Mouse (Mus musculus) cortical plate, adult 2 months (tissue): Measurements from ENCODE around the gene P3h1. TPM values are rescaled to one million over a fixed set of nuclear protein-coding genes. Genes with fewer than 3 reads are reported as not detected.
A peak's percentile ranks its signal among the peaks of the same experiment; 100 is the strongest.

ENCODE experiments used
- H3K27ac ChIP-seq: fragments of 200-500 bp; 2 replicates; pipeline ENCODE4 v1.5.1; 2012; ENCODE audit warnings: low read length, control low read depth, inconsistent platforms; ENCODE audit not compliant: insufficient read depth
- H3K4me1 ChIP-seq: fragments of 200-500 bp; 2 replicates; pipeline ENCODE4 v1.6.1; 2011; ENCODE audit warnings: low read length; ENCODE audit not compliant: control insufficient read depth, insufficient read depth
- H3K4me3 ChIP-seq: fragments of 200-500 bp; 2 replicates; pipeline ENCODE4 v1.5.1; 2011; ENCODE audit warnings: mild to moderate bottlenecking, low read length, control low read depth; ENCODE audit not compliant: insufficient read depth
- CTCF ChIP-seq: fragments of 200-500 bp; IDR thresholded peaks from 2 replicates; pipeline ENCODE4 v1.5.1; 2011; ENCODE audit warnings: mild to moderate bottlenecking, control low read depth, low read length; ENCODE audit not compliant: insufficient read depth; ENCODE audit errors: extremely low read depth
- POLR2A ChIP-seq: fragments of 200-500 bp; IDR thresholded peaks from 2 replicates; pipeline ENCODE4 v1.6.1; 2011; ENCODE audit warnings: mild to moderate bottlenecking, low read length, control low read depth; ENCODE audit not compliant: insufficient read depth; ENCODE audit errors: extremely low read depth
- polyA plus RNA-seq: library from polyadenylated mRNA; depleted of rRNA; stranded (reverse); fragments of >200 nt; gene quantifications from 2 replicates; pipeline ENCODE4 v1.2.3, GENCODE M21; 2012; rRNA removed

P3h1 gene
- polyA plus RNA-seq, 1 experiment = 10.8 TPM

GRCm38 (mm10) chr4:119291921-119292320 is 59.2 kb downstream of the P3h1 start:
- no peak for TF ChIP-seq CTCF
- no peak for TF ChIP-seq POLR2A
- Histone ChIP-seq H3K4me3 (peak overlapping the region; percentile 87; the same call in 1 of the 2 replicates), H3K4me1 (peaks cover 5% of the 10 kb centered on the region; the same call in 1 of the 2 replicates), H3K27ac (no peak overlapping the region)

GRCm38 (mm10) chr4:119292771-119293573 is 60.3 kb downstream of the P3h1 start:
- peak overlapping the region; percentile 87 for H3K4me3 ChIP-seq
- no peak overlapping the region for H3K27ac ChIP-seq
- peaks cover 5% of the 10 kb centered on the region; the same call in 1 of the 2 replicates for H3K4me1 ChIP-seq
- TF ChIP-seq POLR2A = no peak
- TF ChIP-seq CTCF = no peak

- TF ChIP-seq POLR2A (no peak), CTCF (no peak)
- peaks cover 5% of the 10 kb centered on the region; the same call in 1 of the 2 replicates for H3K4me1 ChIP-seq
- no peak overlapping the region for H3K27ac ChIP-seq
- peak overlapping the region; percentile 87 for H3K4me3 ChIP-seq
Measured at GRCm38 (mm10) chr4:119293574-119294258, 61.0 kb downstream of the P3h1 start.

GRCm38 (mm10) chr4:119294415-119295133 is 61.9 kb downstream of the P3h1 start, which contains the start of gene Ybx1:
Gene Ybx1 (minus strand): TSS chr4:119294604.
- Histone ChIP-seq H3K27ac (peak within 1 kb of the TSS; percentile 88), H3K4me3 (peak within 1 kb of the TSS; percentile 87), H3K4me1 (peaks cover 3% of the 10 kb centered on the region; the same call in 1 of the 2 replicates)
- no peak for TF ChIP-seq CTCF
- peak; percentile 82; the same call in 1 of the 2 replicates for TF ChIP-seq POLR2A

- no peak for TF ChIP-seq POLR2A
- TF ChIP-seq CTCF = no peak
Measured at GRCm38 (mm10) chr4:119295134-119295453, 62.4 kb downstream of the P3h1 start.

GRCm38 (mm10) chr4:119297361-119297760 is 64.6 kb downstream of the P3h1 start:
- H3K4me3 ChIP-seq = no peak overlapping the region
- TF ChIP-seq POLR2A (no peak), CTCF (no peak)
- H3K4me1 ChIP-seq = peaks cover 3% of the 10 kb centered on the region; the same call in 1 of the 2 replicates
- H3K27ac ChIP-seq = no peak overlapping the region

More at GRCm38 (mm10) chr4:119295134-119295453, 62.4 kb downstream of the P3h1 start:
- H3K27ac ChIP-seq = peak overlapping the region; percentile 88; the same call in 1 of the 2 replicates
- peaks cover 3% of the 10 kb centered on the region; the same call in 1 of the 2 replicates for H3K4me1 ChIP-seq
- peak overlapping the region; percentile 87 for H3K4me3 ChIP-seq

Other genes with a start within 250 kb of the P3h1 start
- 112 and 125 TPM in 2 replicates for gene Slc2a1, start 124.2 kb upstream of the P3h1 start, polyA plus RNA-seq
- 8.1 and 8.8 TPM in 2 replicates for gene Zfp691, start 58.7 kb upstream of the P3h1 start, polyA plus RNA-seq
- gene Ermap, start 42.9 kb upstream of the P3h1 start, polyA plus RNA-seq = 0.55 and 0.56 TPM in 2 replicates
- gene Svbp, start 37.6 kb upstream of the P3h1 start, polyA plus RNA-seq = 29.2 and 29.9 TPM in 2 replicates
- gene Tmem269, start 14.7 kb upstream of the P3h1 start, polyA plus RNA-seq = 1.2 TPM in 2 replicates
- gene AU022252, start 203 bp upstream of the P3h1 start, polyA plus RNA-seq = 13.0 TPM in 2 replicates
- 0.32 and 0.58 TPM in 2 replicates for gene Cldn19, start 22.5 kb downstream of the P3h1 start, polyA plus RNA-seq
- gene Ybx1, start 61.7 kb downstream of the P3h1 start, polyA plus RNA-seq = 226 and 233 TPM in 2 replicates
- 21.6 and 24.5 TPM in 2 replicates for gene Ppih, start 87.6 kb downstream of the P3h1 start, polyA plus RNA-seq
- gene Ccdc30, start 182.6 kb downstream of the P3h1 start, polyA plus RNA-seq = 15.1 and 15.3 TPM in 2 replicates
- 9.6 and 10.2 TPM in 2 replicates for gene Ppcs, start 189.5 kb downstream of the P3h1 start, polyA plus RNA-seq
- 0.32 and 0.48 TPM in 2 replicates for gene Zmynd12, start 189.9 kb downstream of the P3h1 start, polyA plus RNA-seq